Mouse (Mus musculus) liver, postnatal 0 days (tissue): ENCODE results near the gene Fam13c.

Source experiments
- CTCF ChIP-seq: sonication (generic); IDR thresholded peaks from 2 replicates; pipeline ENCODE4 v1.5.1; 2016; ENCODE audit warnings: antibody characterized with exemption, low read depth
- EP300 ChIP-seq: IDR thresholded peaks from 2 replicates; pipeline ENCODE4 v1.6.1; 2016; ENCODE audit warnings: antibody characterized with exemption, low read depth, mild to moderate bottlenecking

GRCm38 (mm10) chr10:70521379-70521778, 81.1 kb downstream of the Fam13c start:
- no peak for TF ChIP-seq CTCF
- TF ChIP-seq EP300: no peak
